ENCODE assay signal across 16 mouse cellular contexts in genomic region chr14:33101609-33102008, GRCm38 (mm10).
DNase-seq lines count a peak whose midpoint lies in the region; ATAC-seq lines count a peak whose summit lies in the region.
"Had no signal": no experiment of that assay in that cellular context is flagged by ENCODE, and none has a peak within 500 bp of the region (broad histone marks: within the 10 kb centered on the region; RNA-seq: fewer than 3 reads in every experiment).

No protein-coding gene starts in this region.

- peak; percentile 22; the same call in 1 of the 2 replicates for ATAC-seq in megakaryocyte, adult 5-6 weeks (ENCODE audit: poor library complexity, severe bottlenecking)
- ATAC-seq: activated CD4-positive, CD25-positive, alpha-beta regulatory T cell, adult 4 months; forebrain, embryonic 15.5 days had no signal

- peak; percentile 71 for DNase-seq in heart, adult 11 months
- DNase-seq in heart, postnatal 36 days, result no peak
- peak; percentile 8 for DNase-seq in retina, embryonic 14.5 days (ENCODE audit: low spot score)
- no peak for DNase-seq in cerebellum, postnatal 14 days
- DNase-seq in gastrocnemius, postnatal 14 days, result no peak
- DNase-seq in layer of hippocampus, adult 8-10 months (ENCODE audit: low spot score in 2 of 2), result no peak
- DNase-seq: adrenal gland, adult 8-10 months; adrenal gland, postnatal 25 days; cerebellum, adult 11 months; cerebellum, adult 2 months; cerebellum, postnatal 10 days; heart, adult 2 months; heart, postnatal 14 days had no signal

- intact Hi-C loops in heart, postnatal 36 days (cut with DNase I), result no loop called here
- intact Hi-C loops in gastrocnemius, postnatal 14 days (cut with DNase I; ENCODE audit: low total_unique reads), result no loop called here

Comparison
In these comparisons a context has a peak if more than half of its experiments do, and no peak if none do; other contexts are left out.
1. DNase-seq: peak in heart, adult 11 months (single experiment) and retina, embryonic 14.5 days (single experiment); none in heart, postnatal 36 days (0 of 2), cerebellum, postnatal 14 days (0 of 2), gastrocnemius, postnatal 14 days (single experiment) and layer of hippocampus, adult 8-10 months (0 of 2).